Mouse (Mus musculus): Measurements from ENCODE around the gene Tmem207.
"Not testable (repeated sequence)": the region's sequence is repeated elsewhere in the genome, so short reads cannot be mapped to it uniquely, and the experiment has no call there.

Gene Tmem207

DNA sequence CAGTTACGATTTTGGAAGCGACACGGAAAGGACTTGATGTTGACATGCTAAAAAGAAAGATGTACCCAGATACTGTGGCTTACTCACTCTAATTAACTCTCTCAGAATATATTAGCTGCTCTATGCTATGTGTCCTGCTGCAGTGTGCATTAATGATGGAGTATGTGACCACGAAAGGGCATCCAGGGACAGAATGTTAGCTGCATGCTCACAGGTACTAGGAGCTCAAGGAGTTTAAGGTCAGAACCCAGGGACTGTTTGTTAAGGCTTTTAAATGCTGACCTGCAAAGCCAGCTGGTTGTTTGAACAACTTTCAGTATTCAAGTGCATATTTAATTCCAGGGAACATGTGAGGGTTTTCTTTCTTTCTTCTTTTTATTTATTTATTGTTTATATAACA lies at the start of gene Tmem207:
Tmem207 (minus strand) TSS at position 101 of the 400 bp plus-strand sequence.
- DNase-seq (ENCODE audit: low spot score): no peak

DNA sequence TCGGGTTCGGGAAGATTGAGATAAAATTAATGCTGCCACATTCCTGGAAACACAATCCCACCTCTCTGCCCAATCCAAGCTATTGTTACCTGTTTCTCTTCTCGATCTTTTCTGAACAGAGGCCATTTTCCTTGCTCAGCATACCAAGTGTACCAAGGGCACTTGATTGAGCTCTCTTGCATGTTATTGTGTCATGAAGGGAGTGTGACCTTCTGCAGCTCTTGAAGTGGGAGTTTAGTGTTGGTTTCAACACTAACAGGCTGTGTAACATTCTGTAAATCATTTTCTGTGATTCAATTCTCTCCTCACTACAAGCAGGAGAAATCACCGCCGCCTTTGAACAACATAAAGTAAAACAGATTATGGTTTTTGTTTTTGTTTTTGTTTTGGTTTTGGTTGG lies 47.6 kb upstream of the Tmem207 start:
- no peak for DNase-seq (ENCODE audit: low spot score)

GRCm38 (mm10) chr16:26571836-26572235 lies 45.3 kb upstream of the Tmem207 start:
- no peak for DNase-seq (ENCODE audit: low spot score)

GRCm38 (mm10) chr16:26569387-26569978 lies 42.9 kb upstream of the Tmem207 start:
- no peak for DNase-seq (ENCODE audit: low spot score)

DNA sequence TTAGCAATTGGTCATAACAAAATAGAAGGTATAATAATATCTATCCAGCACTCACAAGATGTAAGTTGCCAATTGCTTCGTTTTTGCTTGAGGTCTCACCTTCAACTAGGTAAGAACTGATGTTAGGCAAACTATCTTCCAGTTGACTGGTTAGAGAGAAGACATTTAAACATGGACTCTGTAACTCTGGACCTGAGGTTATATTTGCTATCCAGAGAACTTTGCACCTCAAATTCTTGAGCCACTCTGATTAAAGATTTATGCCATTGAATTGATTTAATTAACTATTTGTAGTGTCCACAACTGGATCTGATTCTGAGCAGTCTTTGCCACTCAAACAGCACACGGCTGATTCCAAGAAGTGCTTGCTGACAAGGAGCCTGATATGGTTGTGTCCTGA lies 36.2 kb upstream of the Tmem207 start:
- DNase-seq (ENCODE audit: low spot score): no peak

- DNase-seq (ENCODE audit: low spot score): no peak
Measured at GRCm38 (mm10) chr16:26561743-26562142, 35.2 kb upstream of the Tmem207 start.

DNA sequence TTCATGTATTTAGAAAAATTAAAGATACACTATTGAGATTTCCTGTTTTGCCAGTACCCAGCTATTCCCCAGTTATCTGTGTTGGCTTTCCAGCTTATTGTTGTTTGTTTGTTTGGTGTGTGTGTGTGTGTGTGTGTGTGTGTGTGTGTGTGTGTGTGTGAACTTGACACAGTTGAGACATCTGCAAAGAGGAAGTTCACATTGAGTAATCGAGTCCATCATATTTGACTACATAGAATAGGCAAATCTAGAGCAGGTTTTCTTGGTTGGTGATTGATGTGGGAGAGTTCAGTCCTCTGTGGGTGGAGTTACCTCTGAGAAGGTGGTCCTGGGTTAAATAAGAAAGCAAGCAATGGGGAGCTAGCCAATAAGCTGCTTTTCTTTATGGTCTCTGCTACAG lies 32.2 kb upstream of the Tmem207 start:
- no peak for DNase-seq (ENCODE audit: low spot score)

DNA sequence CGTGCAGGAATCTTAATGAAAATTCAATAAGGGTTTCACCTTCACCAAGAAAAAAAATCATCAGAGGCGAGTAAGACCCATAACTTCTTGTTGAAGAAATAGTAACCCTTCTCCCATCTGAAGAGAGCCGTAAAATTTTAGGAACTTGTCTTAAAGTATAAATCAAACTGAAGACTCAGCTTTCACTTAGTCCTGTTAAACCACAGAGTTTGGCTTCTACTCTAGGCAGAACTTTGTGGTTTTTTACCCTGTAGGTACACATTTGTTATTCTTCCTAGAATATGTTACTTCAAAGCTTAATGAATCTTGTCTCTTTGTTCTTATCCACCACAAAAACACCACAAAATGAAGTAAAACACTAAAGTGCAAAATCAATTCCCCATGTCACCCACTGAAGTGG lies 25.7 kb upstream of the Tmem207 start:
- DNase-seq (ENCODE audit: low spot score): no peak

- DNase-seq (ENCODE audit: low spot score): no peak
Measured at GRCm38 (mm10) chr16:26549221-26549620, 22.7 kb upstream of the Tmem207 start.

GRCm38 (mm10) chr16:26546879-26547206 lies 20.3 kb upstream of the Tmem207 start:
- DNase-seq (ENCODE audit: low spot score): no peak

GRCm38 (mm10) chr16:26546170-26546878 lies 19.8 kb upstream of the Tmem207 start:
- DNase-seq (ENCODE audit: low spot score): no peak

DNA sequence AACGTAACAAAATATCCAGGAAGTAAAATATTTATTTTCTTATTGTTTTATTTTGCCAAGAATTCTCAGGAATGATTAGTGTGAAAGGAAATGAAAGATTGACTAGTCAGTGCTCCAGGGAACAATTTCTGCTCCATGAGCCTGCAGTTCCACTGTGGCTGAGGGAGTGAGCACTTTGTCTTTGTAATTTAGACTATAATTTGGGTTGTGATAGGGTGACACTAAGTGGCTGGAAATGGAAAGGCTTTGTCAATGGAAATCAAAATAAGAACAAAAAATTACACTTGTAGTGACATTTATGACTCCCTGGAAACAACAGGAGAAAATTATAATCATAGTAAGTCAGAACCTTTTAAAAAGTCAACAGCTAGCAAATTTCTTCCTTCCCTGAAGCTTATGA lies 5.7 kb upstream of the Tmem207 start:
- DNase-seq (ENCODE audit: low spot score): no peak

DNA sequence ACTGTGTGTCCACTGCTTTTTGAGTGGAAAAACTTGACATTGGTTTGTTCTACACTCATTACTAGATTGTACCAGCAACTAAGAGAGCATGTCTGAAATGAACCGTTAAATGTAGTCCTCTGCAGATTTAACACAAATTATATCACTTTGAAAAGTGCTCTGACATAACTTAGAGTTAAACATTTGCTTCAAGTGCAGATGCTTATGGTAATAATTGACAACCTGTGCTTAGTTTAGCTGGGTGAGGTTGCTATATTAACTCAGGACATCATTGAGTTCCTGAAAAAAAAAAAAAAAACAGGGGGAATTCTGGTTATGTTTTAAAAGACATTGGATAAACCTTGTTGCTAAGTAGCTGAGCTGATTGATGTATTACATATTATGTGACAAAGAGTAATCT lies 3.9 kb upstream of the Tmem207 start:
- no peak for DNase-seq (ENCODE audit: low spot score)

DNA sequence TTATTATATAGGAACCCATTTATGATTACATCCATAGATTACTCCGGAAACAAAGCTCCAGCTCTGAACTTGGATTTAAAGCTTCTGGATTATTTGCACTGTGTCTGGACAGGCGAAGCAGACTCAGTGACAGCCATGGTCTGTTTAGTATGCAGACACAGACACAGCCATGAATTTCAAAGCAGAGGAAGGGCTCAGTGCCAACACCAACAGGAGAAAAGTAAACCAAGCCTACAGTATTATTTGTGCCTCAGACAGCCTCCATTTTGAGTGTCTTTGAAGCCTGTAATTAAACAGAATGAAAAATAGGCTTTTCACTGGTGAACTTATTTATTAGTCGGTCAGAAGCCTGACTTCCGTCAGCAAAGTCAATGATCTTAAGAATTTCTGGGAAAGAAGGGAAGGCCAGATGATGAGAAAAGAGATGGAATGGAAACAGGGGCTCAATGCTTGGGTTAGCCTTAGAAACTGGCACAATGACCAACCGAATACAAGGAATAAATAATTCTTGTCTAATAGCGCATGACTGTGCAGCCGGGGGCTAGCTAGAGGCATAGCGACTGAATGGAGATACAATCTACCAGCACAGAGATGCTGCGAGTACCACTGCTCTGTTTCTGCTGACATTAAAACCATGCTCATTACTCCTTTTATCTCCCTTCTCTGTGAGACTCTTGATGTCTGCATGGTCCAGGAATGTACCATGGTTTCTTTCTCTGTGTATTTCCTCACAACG lies 1.5 kb upstream of the Tmem207 start:
- DNase-seq (ENCODE audit: low spot score): no peak

DNA sequence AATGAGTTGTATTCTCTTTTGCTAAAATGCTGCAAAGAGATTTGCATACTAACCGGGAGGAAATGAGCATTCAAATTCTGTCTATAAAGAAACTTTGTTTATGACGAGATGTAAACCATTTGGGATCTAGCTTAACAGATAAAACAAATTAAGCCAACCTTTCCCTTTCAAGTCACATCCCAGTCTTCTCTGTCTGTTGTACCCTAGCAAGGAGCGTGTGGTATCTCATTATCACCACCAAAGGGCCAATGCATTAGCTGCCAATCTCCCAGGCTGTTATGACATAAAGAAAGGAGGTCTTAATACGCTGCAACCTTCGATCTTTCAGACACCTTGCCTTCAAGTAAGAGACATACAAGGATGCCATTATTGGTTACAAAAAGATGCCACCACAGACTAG lies 737 bp downstream of the Tmem207 start:
- no peak for DNase-seq (ENCODE audit: low spot score)

GRCm38 (mm10) chr16:26519596-26519995 lies 7.0 kb downstream of the Tmem207 start:
- DNase-seq (ENCODE audit: low spot score): no peak

- DNase-seq (ENCODE audit: low spot score): no peak
Measured at GRCm38 (mm10) chr16:26504961-26505360, 21.6 kb downstream of the Tmem207 start.

DNA sequence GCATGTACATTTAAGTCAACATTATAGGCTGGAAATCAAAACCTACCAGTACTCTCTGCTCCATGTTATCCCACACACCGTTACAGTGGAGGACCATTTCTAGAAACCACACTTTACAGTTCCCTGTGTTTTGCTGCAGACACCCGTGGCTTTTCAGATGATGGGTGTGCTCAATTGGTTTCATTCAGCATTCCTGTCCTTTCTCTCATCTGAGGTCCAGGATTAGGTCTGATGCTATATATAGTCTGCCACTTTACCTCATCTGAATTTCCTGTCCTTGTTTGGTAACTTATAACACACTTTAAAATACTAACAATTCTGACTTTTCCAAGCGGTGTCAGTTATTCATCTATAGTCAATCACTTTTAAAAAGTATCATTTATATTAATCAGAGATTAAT lies 25.8 kb downstream of the Tmem207 start:
- DNase-seq (ENCODE audit: low spot score): no peak

DNA sequence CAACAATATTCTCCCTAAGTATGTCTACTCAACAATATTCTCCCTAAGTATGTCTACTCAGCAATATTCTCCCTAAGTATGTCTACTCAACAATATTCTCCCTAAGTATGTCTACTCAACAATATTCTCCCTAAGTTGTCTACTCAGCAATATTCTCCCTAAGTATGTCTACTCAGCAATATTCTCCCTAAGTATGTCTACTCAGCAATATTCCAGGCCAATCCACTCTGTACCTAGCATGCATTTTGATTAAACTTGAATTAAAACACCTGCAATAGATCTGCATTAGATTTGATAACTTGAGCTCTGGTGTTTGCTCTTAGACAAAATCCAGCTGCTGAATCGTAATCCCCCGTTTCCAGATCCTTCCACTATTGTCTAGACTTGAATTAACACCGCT lies 26.9 kb downstream of the Tmem207 start:
- DNase-seq (ENCODE audit: low spot score): not testable (repeated sequence)

DNA sequence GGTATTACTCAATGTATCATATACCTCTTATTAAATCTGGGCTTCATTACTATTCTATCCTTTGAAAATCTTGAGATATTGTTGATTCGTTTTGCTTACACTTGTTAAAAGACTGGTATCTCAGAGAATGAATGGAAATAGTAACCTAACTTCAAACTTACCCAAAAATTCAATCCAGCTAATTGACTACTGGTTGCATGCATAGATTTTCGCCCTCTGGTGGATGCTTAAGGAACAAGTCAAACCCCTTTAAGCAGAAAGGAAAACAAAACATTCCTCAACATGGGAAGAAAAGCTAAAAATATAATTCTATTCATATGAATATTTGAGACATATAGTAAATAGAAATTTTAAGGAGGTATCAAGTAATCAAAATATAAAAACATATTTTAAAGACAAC lies 30.8 kb downstream of the Tmem207 start:
- DNase-seq (ENCODE audit: low spot score): no peak

DNA sequence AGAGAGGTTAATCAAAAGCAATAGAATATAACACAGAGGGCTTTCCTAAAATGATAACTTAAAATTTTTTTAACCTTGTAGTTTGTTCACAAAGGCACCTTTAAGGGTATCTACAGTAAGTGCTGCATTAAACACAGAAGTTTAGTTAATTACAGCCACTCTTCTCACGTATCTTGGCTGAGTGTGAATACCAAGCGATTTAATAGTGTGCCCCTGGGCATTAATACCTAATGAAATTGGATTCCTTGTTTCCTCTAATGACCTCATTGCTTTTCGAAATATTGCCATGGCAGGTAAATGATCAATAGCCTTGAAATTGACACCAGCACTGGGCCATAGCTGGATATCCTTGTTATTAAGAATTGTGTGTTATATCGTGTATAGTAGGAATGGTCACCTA lies 55.3 kb downstream of the Tmem207 start:
- DNase-seq (ENCODE audit: low spot score): no peak

GRCm38 (mm10) chr16:26466535-26466934 lies 60.0 kb downstream of the Tmem207 start:
- DNase-seq (ENCODE audit: low spot score): no peak

GRCm38 (mm10) chr16:26462835-26463234 lies 63.7 kb downstream of the Tmem207 start, which contains the start of gene Cldn16:
Gene Cldn16, plus strand, starts transcription at chr16:26463135.
- DNase-seq (ENCODE audit: low spot score): no peak
